Mouse (Mus musculus) liver, adult 2 months (tissue): ENCODE data around the gene Etfa.

ENCODE experiments used
- CTCF ChIP-seq: fragments of 200-500 bp; IDR thresholded peaks from 2 replicates; pipeline ENCODE4 v1.5.1; 2011; ENCODE audit warnings: low read depth, low read length, control low read depth
- POLR2A ChIP-seq: fragments of 200-500 bp; IDR thresholded peaks from 2 replicates; pipeline ENCODE4 v1.6.1; 2011; ENCODE audit warnings: low read length, control low read depth; ENCODE audit not compliant: insufficient read depth; ENCODE audit errors: extremely low read depth

GRCm38 (mm10) chr9:55545556-55546175, 33.6 kb upstream of the Etfa start:
- TF ChIP-seq CTCF (no peak), POLR2A (no peak)
